Mouse (Mus musculus): Measurements from ENCODE around the gene Rassf8. TPM values are rescaled to one million over a fixed set of nuclear protein-coding genes. Genes with fewer than 3 reads are reported as not detected.

Rassf8 gene
- polyA plus RNA-seq, 1 experiment: 6.3 TPM

DNA sequence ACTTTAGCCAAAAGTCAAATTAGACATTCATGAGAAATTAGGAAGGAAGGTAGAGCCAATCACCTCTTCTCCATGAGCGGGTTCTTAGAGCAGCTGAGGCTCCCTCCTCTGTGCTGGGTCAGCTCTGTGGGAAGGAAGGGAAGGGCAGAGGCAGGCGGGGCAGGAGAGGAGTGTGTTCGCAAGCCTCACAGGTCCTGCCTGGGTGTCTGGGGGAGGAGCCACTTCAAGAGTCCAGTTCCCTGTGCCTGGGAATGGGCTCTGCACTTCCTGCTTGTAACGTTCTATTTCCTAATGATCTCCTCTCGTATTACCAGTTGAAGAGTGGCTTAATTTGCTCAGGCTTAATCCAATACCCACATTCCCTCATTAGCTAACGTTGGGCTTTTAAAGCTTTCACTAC lies 32.8 kb downstream of the Rassf8 start:
- TF ChIP-seq MYOG (IDR thresholded peaks at IDR 0.05; ENCODE audit: control insufficient read depth in 1 of 3, insufficient read depth in 1 of 3, insufficient read length in 2 of 3, low read depth in 2 of 3): no peak
- no peak for TF ChIP-seq TCF3 (IDR thresholded peaks at IDR 0.05; ENCODE audit: insufficient read length, low read depth)
- Histone ChIP-seq H3ac (ENCODE audit: control insufficient read depth, insufficient read length) (no peak overlapping the region), H3K4me3 (no peak overlapping the region), H3K79me2 (ENCODE audit: control insufficient read depth, insufficient read depth) (no peaks in the 10 kb centered on the region), H3K4me2 (ENCODE audit: low read depth) (no peak overlapping the region), H3K36me3 (ENCODE audit: control insufficient read depth, insufficient read depth) (no peaks in the 10 kb centered on the region), H3K27me3 (ENCODE audit: control insufficient read depth, insufficient read depth, insufficient read length) (no peaks in the 10 kb centered on the region)

DNA sequence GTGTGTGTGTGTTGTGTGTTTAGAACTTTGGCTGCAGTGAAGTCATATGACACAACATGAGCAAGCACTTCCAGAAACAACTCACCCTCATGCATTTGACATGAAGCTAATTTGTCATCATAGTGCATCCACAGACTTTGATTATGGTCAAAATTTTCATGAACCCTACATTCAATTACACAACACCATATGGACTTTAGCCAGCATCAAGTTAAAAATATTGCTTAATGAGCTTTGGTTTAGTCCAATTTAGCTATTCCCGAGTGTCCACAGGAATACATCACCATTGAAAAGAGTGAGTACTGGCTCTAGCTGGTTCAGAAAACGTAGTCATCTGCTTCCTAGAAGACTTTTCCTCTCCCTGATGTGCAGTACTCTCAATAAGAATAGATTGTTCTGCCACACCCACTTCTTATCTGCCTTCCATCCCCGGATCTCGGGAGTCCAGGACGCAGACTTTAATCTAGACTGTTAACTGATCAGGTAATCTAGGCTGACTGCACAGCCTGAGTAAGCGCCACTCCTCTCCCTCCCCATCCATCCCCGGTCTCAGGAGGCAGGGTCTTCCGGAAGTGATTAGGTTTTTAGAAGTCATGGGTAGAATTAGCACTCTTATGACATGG lies 33.7 kb downstream of the Rassf8 start:
- Histone ChIP-seq H3K79me2 (ENCODE audit: control insufficient read depth, insufficient read depth) (no peaks in the 10 kb centered on the region), H3K4me3 (no peak overlapping the region), H3K36me3 (ENCODE audit: control insufficient read depth, insufficient read depth) (no peaks in the 10 kb centered on the region), H3K4me2 (ENCODE audit: low read depth) (no peak overlapping the region), H3K27me3 (ENCODE audit: control insufficient read depth, insufficient read depth, insufficient read length) (no peaks in the 10 kb centered on the region), H3ac (ENCODE audit: control insufficient read depth, insufficient read length) (no peak overlapping the region)
- TF ChIP-seq POLR2A (IDR thresholded peaks at IDR 0.05; ENCODE audit: insufficient read length, low read depth) (no peak), USF1 (IDR thresholded peaks at IDR 0.05; ENCODE audit: low read depth) (no peak), SRF (IDR thresholded peaks at IDR 0.05; ENCODE audit: control insufficient read depth, insufficient read length, low read depth) (no peak), MAX (IDR thresholded peaks at IDR 0.05; ENCODE audit: low read depth) (no peak), E2F4 (IDR thresholded peaks at IDR 0.05; ENCODE audit: insufficient read depth) (no peak), POLR2AphosphoS2 (IDR thresholded peaks at IDR 0.05; ENCODE audit: insufficient read length, low read depth) (no peak), CEBPB (IDR thresholded peaks at IDR 0.05; ENCODE audit: insufficient read depth, poor library complexity, severe bottlenecking) (no peak), TCF3 (IDR thresholded peaks at IDR 0.05; ENCODE audit: insufficient read length, low read depth) (no peak), MYOD1 (IDR thresholded peaks at IDR 0.05; ENCODE audit: control insufficient read depth in 1 of 3, insufficient read length in 2 of 3, low read depth in 2 of 3) (no peak), MYOG (IDR thresholded peaks at IDR 0.05; ENCODE audit: control insufficient read depth in 1 of 3, insufficient read depth in 1 of 3, insufficient read length in 2 of 3, low read depth in 2 of 3) (no peak), REST (IDR thresholded peaks at IDR 0.05; ENCODE audit: insufficient read depth, insufficient read length) (no peak), TCF12 (IDR thresholded peaks at IDR 0.05; ENCODE audit: insufficient read depth, poor library complexity, severe bottlenecking) (no peak)

DNA sequence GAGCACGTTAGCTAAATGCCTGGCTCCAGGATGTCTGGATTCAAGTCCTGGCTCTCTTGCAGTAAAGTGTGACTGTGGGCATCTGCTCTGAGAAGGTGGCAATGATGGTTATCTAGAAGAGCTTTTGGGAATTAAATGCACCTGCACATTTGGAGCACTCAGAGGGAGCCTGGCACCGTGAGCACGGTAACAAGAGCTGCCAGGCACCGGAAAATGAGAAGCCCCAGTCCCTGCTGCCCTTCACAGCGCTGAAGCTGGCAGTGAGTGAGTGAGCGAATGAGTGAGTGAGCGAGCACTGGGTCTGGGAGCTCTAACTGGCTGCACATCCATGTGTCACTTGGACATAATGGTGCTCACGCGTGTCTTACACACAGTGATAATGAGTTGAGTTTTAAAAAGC lies 34.7 kb downstream of the Rassf8 start:
- no peaks in the 10 kb centered on the region for H3K79me2 ChIP-seq (ENCODE audit: control insufficient read depth, insufficient read depth)
- TF ChIP-seq TCF3 (IDR thresholded peaks at IDR 0.05; ENCODE audit: insufficient read length, low read depth): no peak
- TF ChIP-seq USF1 (IDR thresholded peaks at IDR 0.05; ENCODE audit: low read depth): no peak
- no peak for TF ChIP-seq MYOD1 (IDR thresholded peaks at IDR 0.05; ENCODE audit: control insufficient read depth in 1 of 3, insufficient read length in 2 of 3, low read depth in 2 of 3)
- no peaks in the 10 kb centered on the region for H3K27me3 ChIP-seq (ENCODE audit: control insufficient read depth, insufficient read depth, insufficient read length)

DNA sequence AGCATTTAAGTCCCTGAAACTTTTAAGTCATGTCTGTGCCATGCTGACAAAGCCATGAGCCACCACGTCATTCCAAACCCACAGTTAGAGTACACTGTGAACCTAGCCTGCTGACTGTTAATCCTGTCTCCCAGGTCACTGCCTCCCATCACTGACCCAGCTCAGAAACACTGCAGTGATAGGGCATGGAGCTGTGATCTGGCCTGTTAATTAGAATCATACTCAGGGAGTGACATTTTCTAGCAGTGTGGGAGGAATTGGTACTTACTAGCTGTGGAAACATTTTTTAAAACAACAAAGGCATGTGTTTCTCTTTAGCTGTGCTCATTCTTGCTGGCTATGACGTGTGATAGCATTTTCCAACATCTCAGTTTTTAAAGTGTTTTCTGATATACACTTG lies 35.4 kb downstream of the Rassf8 start:
- Histone ChIP-seq H3K79me2 (ENCODE audit: control insufficient read depth, insufficient read depth) (no peaks in the 10 kb centered on the region), H3ac (ENCODE audit: control insufficient read depth, insufficient read length) (no peak overlapping the region), H3K4me2 (ENCODE audit: low read depth) (no peak overlapping the region), H3K4me3 (no peak overlapping the region), H3K27me3 (ENCODE audit: control insufficient read depth, insufficient read depth, insufficient read length) (no peaks in the 10 kb centered on the region), H3K36me3 (ENCODE audit: control insufficient read depth, insufficient read depth) (no peaks in the 10 kb centered on the region)
- TF ChIP-seq CEBPB (IDR thresholded peaks at IDR 0.05; ENCODE audit: insufficient read depth, poor library complexity, severe bottlenecking) (no peak), E2F4 (IDR thresholded peaks at IDR 0.05; ENCODE audit: insufficient read depth) (no peak)

More for the DNA sequence above, 34.7 kb downstream of the Rassf8 start:
- H3K36me3 ChIP-seq (ENCODE audit: control insufficient read depth, insufficient read depth): no peaks in the 10 kb centered on the region
- H3K4me2 ChIP-seq (ENCODE audit: low read depth): no peak overlapping the region
- no peak overlapping the region for H3ac ChIP-seq (ENCODE audit: control insufficient read depth, insufficient read length)
- no peak overlapping the region for H3K4me3 ChIP-seq

DNA sequence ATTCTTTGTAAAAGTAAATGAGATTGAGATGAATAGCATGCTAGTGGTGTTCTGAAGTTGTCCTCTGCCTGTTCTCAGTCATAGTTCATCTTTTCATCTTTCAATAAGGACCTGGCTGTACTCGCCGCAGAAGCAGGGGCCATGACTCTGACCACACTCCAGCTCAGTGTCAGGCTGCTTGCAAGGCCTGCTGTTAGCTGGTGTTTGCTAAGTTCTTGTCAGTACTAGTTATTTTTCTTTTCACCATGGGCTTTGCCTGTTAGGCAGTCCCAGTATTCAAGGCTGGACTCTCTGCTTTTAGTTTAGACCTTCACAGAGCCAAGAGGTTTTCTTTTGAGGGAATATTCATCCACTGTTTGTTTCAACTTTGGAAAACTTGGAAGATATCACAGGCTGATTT lies 40.8 kb downstream of the Rassf8 start:
- no peaks in the 10 kb centered on the region for H3K36me3 ChIP-seq (ENCODE audit: control insufficient read depth, insufficient read depth)
- no peak for TF ChIP-seq POLR2AphosphoS2 (IDR thresholded peaks at IDR 0.05; ENCODE audit: insufficient read length, low read depth)
- TF ChIP-seq MYOD1 (IDR thresholded peaks at IDR 0.05; ENCODE audit: control insufficient read depth in 1 of 3, insufficient read length in 2 of 3, low read depth in 2 of 3): no peak
- no peak for TF ChIP-seq TCF3 (IDR thresholded peaks at IDR 0.05; ENCODE audit: insufficient read length, low read depth)
- no peak for TF ChIP-seq POLR2A (IDR thresholded peaks at IDR 0.05; ENCODE audit: insufficient read length, low read depth)
- TF ChIP-seq SRF (IDR thresholded peaks at IDR 0.05; ENCODE audit: control insufficient read depth, insufficient read length, low read depth): no peak
- no peak for TF ChIP-seq USF1 (IDR thresholded peaks at IDR 0.05; ENCODE audit: low read depth)
- TF ChIP-seq E2F4 (IDR thresholded peaks at IDR 0.05; ENCODE audit: insufficient read depth): no peak
- TF ChIP-seq CEBPB (IDR thresholded peaks at IDR 0.05; ENCODE audit: insufficient read depth, poor library complexity, severe bottlenecking): no peak
- no peak for TF ChIP-seq MYOG (IDR thresholded peaks at IDR 0.05; ENCODE audit: control insufficient read depth in 1 of 3, insufficient read depth in 1 of 3, insufficient read length in 2 of 3, low read depth in 2 of 3)
- no peak for TF ChIP-seq MAX (IDR thresholded peaks at IDR 0.05; ENCODE audit: low read depth)
- TF ChIP-seq REST (IDR thresholded peaks at IDR 0.05; ENCODE audit: insufficient read depth, insufficient read length): no peak

More for the DNA sequence above, 40.8 kb downstream of the Rassf8 start:
- H3K4me2 ChIP-seq (ENCODE audit: low read depth): no peak overlapping the region
- no peak overlapping the region for H3K4me3 ChIP-seq
- H3K79me2 ChIP-seq (ENCODE audit: control insufficient read depth, insufficient read depth): no peaks in the 10 kb centered on the region
- no peaks in the 10 kb centered on the region for H3K27me3 ChIP-seq (ENCODE audit: control insufficient read depth, insufficient read depth, insufficient read length)
- H3ac ChIP-seq (ENCODE audit: control insufficient read depth, insufficient read length): no peak overlapping the region

All from myocyte (in vitro differentiated cells).